Mouse (Mus musculus) gastrocnemius, postnatal 10 days (tissue): ENCODE data around the gene Kantr. TPM values are rescaled to one million over a fixed set of nuclear protein-coding genes. Genes with fewer than 3 reads are reported as not detected.
"Not testable (repeated sequence)": the region's sequence is repeated elsewhere in the genome, so short reads cannot be mapped to it uniquely, and the experiment has no call there.

Source experiments
- DNase-seq: peaks from one replicate; pipeline ENCODE4 v3.0.0; 2021; ENCODE audit warnings: mixed read lengths
- long read RNA-seq, 2 experiments: library from polyadenylated mRNA; stranded (forward); transcript quantifications; one replicate each; pipeline ENCODE4 v2.0.0; 2021
- total RNA-seq, 2 experiments: library from RNA; stranded (reverse); gene quantifications; 2 replicates each; pipeline ENCODE4 v1.2.3; 2021

The Kantr gene
- 1 to 10 TPM; 2.7 to 4.3 TPM for total RNA-seq
- long read RNA-seq, experiment 1 = 0 reads
- long read RNA-seq, experiment 2 = 0 reads

DNA sequence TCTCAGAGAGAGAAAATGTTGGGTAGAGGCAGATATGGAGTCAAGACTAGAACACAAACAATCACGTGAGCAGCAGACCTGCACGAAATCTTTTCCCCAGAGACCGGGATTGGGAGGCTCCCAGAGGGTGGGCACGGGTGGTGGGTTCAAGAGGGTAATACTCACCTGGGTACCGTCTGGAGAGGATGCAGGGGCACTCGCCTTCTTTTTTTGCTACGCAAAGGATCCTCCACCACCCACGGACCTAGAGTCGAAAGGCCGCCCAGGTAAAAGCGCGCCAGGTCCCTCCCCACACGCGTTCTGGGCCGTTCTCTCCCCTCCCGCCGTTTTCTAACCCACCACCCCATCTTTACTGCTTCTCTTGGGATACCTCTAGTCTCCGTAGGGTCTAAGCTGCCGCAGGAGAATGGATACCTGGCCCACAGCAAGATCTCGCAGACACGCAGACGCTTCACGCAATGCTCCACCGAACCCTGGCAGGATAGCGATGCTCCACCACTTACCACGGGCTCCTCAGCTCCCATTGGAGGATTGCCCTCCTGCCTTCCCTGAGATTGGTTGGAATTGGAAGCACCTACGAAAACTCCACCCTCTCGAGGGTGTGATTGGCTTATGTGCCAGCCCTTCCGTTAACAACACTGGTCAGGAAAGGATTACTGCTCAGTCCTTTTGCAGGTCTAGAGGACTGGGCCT lies at the start of gene Kantr:
Kantr (minus strand) TSS at position 500 of the 693 bp plus-strand sequence.
- DNase-seq = peak; percentile 58

DNA sequence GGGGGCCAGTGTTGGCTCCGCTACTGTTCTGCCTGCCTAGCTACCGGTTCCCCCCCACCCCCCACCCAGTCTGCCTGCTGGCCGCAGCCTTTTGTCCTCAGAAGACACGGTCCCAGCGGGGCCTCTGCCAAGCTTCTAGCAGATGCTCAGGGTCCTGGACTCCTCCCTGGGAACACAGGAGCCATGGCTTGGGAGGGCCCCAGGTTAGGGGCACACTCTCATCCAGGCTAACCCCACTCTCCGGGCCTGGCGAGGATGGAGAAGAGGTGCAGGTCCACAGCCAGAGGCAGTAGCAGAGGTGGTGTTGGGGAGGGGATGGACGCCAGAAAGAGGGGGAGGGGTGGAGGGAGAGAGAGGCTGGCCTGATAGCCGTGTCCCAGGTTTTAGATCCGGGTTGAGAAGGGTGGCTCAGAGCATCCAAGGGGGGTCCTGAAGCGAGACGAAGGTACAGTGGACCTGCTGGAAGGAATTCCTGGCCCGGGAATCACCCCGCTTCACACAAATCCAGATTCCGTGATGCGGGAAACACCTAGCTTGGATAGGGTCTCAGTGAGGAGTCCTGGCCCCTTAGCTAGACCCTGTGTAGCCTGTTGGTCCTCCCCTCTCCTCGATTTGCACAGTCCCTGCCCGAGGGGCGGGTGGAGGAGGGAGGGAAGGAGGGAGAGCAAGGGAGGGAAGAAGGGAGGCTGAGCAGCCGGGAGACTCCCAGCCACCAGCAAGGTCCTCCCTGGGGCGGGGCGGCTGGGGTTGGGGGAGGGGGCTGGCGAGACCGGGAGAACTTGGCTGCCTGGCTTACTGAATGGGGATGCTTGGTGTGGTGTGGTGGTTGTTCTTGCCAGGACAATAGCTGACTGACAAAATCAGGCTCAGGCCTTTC lies 41.3 kb upstream of the Kantr start, which contains the start of gene Gpr173:
Gpr173 (minus strand) TSS at position 308 of the 877 bp plus-strand sequence.
- DNase-seq = peak; percentile 40

DNA sequence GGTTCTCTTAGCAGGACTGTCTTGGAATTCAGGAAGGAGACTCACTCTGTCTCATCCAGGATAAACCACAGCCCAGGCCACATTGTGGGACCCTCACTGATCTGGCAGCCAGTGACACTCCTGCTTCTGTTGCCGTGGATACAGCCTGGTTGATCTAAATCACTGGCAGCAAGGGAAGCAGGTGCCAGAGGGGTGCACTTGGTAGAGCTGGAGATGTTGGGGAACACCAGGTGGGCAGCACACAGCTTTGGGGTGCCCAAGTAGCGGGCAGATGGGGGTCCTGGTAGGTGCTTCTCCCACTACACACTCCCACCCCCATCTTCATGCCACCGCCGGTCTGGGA lies 40.7 kb upstream of the Kantr start:
- no peak for DNase-seq

DNA sequence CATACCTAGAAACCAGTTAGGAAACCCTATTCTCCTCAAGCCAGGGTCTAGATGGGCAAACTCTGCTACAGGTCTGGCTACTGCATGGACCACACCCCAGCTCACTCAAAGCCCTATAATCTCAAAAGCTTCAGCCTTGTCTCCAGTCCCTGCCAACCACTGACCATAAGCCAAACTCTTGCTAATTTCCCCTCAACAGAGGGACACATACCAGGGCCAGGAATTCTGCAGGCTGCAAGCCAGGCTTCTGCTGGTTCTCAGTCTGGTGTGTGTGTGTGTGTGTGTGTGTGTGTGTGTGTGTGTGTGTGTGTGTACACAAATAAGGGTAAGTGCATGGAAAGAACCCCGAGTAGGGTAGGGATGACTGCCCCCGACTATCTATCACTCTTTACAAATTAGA lies 39.1 kb upstream of the Kantr start:
- no peak for DNase-seq

DNA sequence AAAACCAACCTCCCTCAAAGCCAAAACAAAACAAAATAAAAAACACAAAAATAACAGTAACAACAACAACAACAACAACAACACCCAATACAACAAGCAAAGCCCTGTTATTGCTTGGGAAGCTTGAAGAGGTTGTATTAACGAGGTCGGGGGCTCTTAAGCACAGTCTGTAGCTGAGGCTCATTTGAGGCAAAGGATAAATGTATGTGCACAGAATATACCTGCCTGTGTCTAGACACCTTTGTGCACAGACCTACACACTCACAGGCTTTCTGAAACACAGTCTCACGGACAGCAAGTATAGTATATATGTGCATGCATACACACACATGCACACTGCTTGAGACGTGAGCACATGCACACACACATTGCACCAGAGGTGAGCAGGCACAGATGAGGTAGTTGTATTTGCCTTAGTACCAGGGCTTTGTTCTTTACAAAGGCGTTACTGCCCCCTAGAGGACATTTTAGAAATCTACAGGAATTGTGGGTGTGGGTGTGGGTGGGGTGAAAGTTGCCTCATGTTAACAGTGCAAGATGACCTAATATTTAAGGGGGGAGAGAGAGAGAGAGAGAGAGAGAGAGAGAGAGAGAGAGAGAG lies 25.4 kb upstream of the Kantr start:
- no peak for DNase-seq

- DNase-seq = no peak
Measured at GRCm38 (mm10) chrX:152347041-152347440, 19.7 kb upstream of the Kantr start.

GRCm38 (mm10) chrX:152346587-152346986 lies 19.3 kb upstream of the Kantr start:
- DNase-seq = no peak

DNA sequence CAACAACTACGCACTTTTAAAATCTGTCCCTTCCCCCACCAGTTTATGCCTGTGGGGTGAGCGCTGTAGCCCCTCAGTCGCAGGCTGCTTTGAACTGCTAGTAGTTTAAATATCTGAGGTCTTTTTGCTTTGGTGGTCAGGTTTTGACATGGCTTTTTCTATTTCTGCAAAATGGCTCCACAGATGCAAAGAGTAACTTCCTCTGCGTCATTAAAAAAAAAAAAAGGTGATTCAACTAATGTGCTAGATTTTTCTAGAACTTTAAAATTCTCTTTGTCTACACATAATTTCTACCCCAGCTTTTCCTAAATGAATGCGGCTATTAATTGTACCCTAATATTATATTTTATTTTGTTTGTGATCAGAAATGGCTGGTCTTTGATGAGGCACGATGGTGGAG lies 15.6 kb upstream of the Kantr start:
- DNase-seq = no peak

GRCm38 (mm10) chrX:152342358-152342901 lies 15.1 kb upstream of the Kantr start, which contains the start of gene Tspyl2:
Gene Tspyl2 (minus strand): TSS chrX:152342425.
- peak; percentile 86 for DNase-seq

- no peak for DNase-seq
Measured at GRCm38 (mm10) chrX:152341496-152341895, 14.2 kb upstream of the Kantr start.

DNA sequence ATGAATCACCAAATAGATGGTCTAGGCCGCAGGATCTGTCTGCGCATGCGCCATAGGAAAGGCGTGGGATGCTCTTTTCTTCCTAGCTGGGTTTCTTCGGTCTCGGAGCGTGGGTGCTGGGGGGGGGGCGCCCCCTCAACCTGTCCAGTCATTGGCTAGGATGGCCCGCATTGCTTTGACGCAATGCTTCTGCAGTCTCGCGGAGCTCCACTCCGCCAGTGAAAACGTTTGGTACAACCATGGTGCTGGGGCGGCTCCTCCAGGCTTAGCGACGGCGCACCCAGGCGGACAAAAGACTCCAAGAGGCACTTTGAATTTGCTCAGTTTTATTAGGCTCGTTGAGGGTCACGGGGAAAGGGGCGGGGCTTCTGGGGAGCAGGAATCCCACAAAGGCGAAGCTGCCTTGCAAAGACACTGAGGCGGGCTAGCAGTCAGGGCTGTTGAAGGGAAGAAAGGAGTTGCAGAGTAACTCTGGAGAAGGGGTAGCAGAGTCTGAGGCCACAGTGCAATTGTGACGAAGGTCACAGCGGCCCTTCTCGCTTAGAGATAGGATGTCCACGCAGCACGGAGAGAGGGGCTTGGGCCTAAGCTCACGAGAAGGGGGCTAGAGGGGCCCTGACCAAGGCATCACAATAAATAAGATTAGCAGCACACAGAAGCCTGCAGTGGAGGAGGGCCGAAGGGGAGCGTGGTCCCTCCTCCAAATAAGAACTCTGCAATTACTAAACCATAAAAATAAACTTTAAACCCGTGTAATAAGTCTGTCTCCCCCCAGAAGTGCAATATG lies 9.4 kb upstream of the Kantr start:
- peak; percentile 80 for DNase-seq

GRCm38 (mm10) chrX:152336123-152336522 lies 8.8 kb upstream of the Kantr start:
- not testable (repeated sequence) for DNase-seq

DNA sequence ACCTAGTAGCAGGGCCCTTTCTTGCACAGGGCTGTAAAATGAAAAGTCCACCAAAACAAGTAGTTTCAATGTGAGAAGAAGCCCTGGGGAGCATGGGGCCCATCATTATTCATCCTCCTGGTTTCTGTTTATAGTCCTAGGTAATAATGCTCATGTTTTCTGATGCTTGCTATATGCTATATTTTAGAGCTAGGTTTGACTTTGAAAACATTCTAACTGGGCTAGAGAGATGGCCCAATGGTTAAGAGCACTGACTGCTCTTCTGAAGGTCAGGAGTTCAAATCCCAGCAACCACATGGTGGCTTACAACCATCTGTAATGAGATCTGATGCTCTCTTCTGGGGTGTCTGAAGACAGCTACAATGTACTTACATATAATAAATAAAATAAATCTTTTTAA lies 2.1 kb upstream of the Kantr start:
- not testable (repeated sequence) for DNase-seq

DNA sequence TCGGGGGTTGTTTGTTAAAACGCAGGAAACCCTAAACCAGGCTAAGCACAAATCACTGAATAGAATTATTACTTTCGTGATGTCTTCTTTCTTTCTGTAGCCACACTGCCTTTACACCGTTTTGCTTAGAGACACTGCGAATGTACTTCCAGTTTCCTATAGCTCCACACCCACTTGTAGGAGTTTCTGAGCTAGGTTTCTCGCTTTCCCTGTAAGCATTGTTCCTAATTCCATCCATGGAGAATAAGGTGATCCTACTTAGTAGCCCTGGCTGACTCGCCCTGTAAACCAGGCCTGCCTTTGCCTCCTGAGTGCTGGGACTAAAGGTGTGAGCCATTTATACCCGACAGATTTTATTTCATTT lies 376 bp upstream of the Kantr start:
- no peak for DNase-seq

DNA sequence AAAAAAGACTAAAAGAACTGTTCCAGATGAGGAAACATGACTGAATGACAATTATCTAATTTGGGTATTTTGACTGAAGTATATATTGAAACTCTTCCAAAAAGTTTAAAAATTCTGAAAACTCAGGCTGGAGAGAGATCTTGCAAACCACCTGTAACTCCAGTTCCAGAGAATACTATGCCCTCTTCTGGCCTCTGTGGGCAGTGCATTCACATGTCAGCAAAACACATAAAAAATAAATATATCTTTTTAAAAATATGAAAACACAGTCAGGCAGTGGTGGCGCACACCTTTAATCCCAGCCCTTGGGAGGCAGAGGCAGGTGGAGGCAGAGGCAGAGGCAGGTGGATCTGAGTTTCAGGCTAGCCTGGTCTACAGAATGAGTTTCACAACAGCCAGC lies 3.7 kb downstream of the Kantr start:
- DNase-seq = no peak

GRCm38 (mm10) chrX:152322776-152323175 lies 4.5 kb downstream of the Kantr start:
- no peak for DNase-seq

DNA sequence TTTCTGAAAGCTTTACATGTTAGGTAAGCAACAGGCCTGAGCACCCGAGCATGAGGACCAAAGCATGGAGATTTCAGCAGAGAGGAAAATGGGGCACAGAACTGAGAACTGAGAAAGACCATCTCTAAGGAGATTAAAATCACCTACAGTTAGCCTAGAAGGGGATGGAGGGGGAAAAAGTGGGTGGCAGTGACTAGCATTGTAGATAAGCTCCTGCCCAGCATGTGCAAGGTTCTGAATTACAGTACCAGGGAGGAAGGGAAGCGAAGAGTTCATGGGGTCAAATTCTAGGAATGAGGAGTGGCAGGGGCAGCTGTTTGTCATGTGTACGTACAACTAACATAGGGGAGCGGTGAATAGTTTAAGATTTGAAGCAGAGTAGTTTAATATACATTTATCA lies 6.8 kb downstream of the Kantr start:
- no peak for DNase-seq

DNA sequence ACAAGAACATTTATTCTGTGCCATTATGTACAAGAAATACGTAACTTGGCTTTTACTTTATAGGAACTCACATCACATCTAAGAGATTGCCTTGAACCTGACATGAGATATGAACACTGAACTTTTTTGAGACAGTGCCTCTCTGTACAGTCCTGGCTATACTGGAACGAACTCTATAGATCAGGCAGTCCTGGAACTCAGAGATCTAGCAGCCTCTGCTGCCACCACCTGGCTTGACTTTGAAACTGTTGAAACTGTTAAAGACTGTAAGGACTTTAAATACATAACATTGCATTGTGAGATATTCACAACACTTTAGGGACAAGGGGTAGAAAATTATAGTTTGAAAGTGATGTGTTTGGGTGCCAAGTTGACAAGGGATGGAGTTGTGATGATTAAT lies 19.4 kb downstream of the Kantr start:
- no peak for DNase-seq

GRCm38 (mm10) chrX:152307371-152307770 lies 19.9 kb downstream of the Kantr start:
- DNase-seq = no peak

GRCm38 (mm10) chrX:152306224-152306623 lies 21.1 kb downstream of the Kantr start:
- DNase-seq = no peak

DNA sequence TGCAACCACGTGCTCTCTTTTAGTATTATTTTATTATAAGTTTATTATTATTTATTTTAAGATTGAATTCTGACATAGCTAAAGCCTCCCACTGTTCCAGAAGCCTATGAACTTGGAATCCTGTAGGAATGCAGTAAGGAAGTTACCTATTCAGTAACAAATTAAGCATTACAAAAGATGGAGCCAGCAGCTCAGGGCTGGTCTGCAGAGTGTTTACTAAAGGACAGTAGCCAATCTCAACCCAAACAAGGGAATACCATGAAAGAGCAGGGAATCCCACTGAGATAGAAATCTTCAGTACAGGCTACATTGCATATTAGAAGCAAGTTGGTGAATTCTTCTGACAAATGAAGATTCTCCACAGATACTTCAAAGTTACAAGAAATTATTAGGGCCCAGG lies 40.3 kb downstream of the Kantr start:
- DNase-seq = not testable (repeated sequence)

DNA sequence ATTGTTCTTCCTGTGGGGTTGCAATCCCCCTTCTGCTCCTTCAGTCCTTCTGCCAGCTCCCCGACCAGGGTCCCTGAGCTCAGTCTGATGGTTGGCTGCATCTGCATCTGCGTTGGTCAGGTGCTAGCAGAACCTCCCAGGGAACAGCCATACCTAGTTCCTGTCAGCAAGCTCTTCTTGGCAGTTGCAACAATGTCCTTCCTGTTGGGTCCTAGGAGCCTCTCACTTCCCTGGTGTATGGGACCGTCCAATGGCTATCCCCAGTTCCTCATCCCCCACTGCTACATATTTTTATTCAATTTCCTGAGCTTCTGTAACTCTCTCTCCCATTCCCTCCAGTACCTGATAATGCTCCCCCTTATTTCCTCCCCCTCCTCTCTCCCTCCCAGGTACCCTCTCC lies 42.5 kb downstream of the Kantr start:
- DNase-seq = no peak
